Mouse (Mus musculus): ENCODE measurements around the gene Ube2v1.

- no peak for TF ChIP-seq CTCF (IDR thresholded peaks at IDR 0.05; ENCODE audit: control insufficient read depth, insufficient read depth, insufficient replicate concordance, low read depth, low read length)
- TF ChIP-seq POLR2A (IDR thresholded peaks at IDR 0.05; ENCODE audit: control insufficient read depth, low read depth, low read length): no peak
Observed at GRCm38 (mm10) chr2:167600481-167600995, 31.4 kb downstream of the Ube2v1 start.

Data from testis, adult 2 months (tissue).